Mouse (Mus musculus) heart, postnatal 0 days (tissue): ENCODE results near the gene Fcho2.

ENCODE experiments used
- CTCF ChIP-seq: IDR thresholded peaks from 2 replicates; pipeline ENCODE4 v1.5.1; 2016; ENCODE audit warnings: antibody characterized with exemption, control low read depth, low read depth
- EP300 ChIP-seq: IDR thresholded peaks from 2 replicates; pipeline ENCODE4 v1.6.1; 2016; ENCODE audit warnings: antibody characterized with exemption, low read depth

- no peak for TF ChIP-seq CTCF
- TF ChIP-seq EP300, result no peak
Measured at GRCm38 (mm10) chr13:98771484-98771883, 43.8 kb downstream of the Fcho2 start.
